Mouse (Mus musculus) kidney, postnatal 14 days (tissue): ENCODE results near the gene H2-Eb1.
A peak's percentile ranks its signal among the peaks of the same experiment; 100 is the strongest.
"Not testable (repeated sequence)": the region's sequence is repeated elsewhere in the genome, so short reads cannot be mapped to it uniquely, and the experiment has no call there.

Source experiments
- DNase-seq: peaks from one replicate; pipeline ENCODE4 v3.0.0; 2022; ENCODE audit warnings: mixed read lengths

Gene H2-Eb1

DNA sequence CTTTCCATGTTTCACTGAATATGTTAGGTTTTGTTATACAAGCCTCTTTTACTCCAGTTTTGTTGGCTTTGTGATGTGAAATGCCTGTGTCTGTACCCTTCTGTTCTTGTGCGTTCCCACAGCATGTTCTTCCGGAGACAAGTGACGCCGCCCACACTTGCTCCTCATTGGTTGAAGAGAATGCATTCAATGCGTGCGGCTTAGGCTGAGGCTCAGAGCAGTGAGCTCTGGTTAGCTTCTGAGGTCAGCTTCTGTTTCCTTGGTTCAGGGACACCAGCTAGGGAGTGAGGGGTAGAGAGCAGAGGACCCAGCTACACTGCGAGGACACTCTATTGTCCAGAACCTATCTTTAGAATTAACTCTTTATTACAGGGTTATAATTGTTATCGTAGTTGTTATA, 14.1 kb upstream of the H2-Eb1 start:
- peak; percentile 83 for DNase-seq

DNA sequence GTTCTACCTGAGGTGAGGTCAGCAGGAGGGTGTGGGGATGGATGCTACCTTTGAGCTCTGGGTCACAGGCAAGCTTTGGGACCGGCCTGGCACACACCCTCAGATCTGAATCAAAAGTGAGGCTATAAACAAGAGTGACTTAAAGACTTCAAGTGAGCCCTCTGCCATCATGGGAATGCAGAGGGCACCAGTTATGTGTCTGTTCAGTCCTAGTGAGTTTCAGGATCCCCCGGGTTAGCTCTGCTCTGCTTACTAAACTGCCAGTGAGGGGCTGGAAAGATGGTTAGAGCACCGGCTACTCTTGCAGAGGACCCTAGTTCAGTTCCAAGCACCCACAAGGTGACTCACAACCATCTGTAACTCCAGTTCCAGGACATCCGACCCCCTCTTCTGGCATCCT, 13.1 kb upstream of the H2-Eb1 start:
- no peak for DNase-seq

DNA sequence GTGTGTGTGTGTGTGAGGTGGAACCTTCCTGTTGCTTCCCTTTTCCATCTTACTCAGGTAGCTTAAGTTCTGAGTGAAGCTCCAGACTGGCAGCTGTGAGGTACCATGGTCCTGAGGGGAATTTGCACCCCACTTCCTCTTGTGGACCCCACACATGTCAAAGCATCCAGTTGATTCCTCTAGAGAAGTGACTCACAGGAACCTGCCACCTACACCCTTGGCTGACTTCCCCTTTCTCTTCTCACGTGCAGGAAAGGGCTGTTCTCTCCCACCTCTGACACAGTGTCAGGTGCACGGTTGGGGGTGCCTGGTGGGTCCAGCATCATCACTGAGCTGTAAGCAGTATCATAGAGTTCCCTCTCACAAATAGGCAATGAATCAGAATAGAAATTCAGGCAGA, 12.1 kb upstream of the H2-Eb1 start:
- no peak for DNase-seq

- no peak for DNase-seq
These were observed 11.4 kb upstream of the H2-Eb1 start for GRCm38 (mm10) chr17:34294249-34294648.

GRCm38 (mm10) chr17:34295307-34295706, 10.4 kb upstream of the H2-Eb1 start:
- no peak for DNase-seq

GRCm38 (mm10) chr17:34295891-34296794, 9.5 kb upstream of the H2-Eb1 start:
- DNase-seq, result peak; percentile 79

GRCm38 (mm10) chr17:34299356-34299755, 6.3 kb upstream of the H2-Eb1 start:
- DNase-seq, result no peak

- no peak for DNase-seq
These were observed 5.6 kb upstream of the H2-Eb1 start for GRCm38 (mm10) chr17:34300071-34300470.

DNA sequence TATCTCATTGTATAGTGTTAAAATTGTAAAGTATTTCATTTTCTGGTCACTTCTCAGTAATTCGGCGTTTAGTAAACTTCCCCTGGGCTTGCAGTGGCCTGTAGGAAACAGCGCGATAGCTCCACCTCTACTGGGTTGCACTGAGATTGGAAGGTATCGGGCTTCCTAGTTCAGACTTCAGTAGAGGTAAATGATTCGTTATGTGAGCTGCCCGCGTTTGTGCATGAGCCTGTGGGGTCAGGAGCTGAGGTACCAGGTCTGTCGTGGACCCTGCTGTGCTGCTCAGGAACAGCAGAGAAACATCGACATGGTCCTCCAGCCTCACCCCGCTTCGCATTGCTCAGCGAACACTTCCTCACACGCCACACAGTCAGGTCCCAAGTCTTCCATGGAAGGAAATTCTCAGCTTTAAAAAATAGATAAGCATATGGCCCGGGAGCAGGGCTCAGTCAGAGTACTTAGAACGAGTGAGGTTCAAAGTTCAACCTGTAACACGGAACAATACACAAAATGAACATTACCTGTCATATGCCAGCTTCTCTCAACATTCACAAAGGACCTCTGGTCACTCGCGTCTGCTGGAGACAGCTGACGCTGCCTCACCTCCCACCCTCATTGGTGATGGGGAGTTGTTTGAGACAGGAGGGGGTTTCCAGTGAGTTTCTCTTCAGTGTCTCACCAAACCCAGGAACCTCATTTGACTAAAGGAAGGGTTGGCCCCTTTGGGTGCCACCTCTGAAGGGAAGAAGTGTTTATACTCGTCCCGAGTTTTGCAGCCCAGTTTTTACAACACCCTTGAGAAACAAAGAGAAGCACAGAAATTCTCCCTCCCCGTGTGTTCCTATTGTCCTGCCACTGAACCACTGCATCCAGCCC, 4.7 kb upstream of the H2-Eb1 start:
- no peak for DNase-seq

DNA sequence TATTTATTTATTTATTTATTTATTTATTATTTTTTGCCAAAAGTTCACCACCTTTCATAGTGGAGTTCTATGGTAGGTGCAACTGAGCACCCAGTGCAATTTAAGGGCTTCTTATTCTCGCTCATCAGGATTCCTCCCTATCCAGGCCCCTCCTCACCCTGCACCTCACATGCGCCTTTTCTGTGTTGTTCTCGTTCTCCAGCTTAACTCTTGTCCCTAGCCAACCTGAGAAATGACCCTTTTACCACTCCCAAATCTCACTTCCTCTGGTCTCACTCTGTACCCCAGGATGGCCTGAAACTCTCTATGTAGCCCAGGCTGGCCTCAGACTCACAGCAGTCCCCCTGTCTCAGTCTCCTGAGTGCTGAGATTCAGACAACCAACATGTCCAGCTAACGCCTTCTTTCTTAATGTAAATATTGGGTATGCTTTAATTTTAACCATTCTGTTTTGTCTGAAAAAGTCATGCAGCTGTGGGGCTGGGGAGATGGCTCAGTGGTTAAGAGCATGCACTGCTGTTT, 3.9 kb upstream of the H2-Eb1 start:
- no peak for DNase-seq

DNA sequence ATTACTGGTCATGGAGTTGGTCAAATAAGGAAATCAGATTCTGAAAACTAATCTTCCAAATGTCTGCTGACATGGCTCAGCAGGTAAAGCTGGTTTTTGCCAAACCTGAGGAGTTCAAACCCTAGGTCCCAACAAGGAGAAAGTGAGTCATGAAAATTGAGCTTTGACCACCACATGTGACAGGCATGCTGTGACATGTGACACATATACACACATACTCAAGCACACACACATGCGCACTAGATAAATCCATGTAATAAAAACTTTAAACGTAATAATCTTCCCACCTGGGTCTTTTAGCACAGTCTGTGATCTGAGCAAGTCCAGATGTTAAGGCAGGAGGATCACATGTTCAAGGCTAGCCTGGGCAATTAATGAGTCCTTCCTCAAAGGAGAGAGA, 1.9 kb upstream of the H2-Eb1 start:
- no peak for DNase-seq

- DNase-seq, result peak; percentile 83
These were observed 916 bp upstream of the H2-Eb1 start for GRCm38 (mm10) chr17:34304751-34305150.

DNA sequence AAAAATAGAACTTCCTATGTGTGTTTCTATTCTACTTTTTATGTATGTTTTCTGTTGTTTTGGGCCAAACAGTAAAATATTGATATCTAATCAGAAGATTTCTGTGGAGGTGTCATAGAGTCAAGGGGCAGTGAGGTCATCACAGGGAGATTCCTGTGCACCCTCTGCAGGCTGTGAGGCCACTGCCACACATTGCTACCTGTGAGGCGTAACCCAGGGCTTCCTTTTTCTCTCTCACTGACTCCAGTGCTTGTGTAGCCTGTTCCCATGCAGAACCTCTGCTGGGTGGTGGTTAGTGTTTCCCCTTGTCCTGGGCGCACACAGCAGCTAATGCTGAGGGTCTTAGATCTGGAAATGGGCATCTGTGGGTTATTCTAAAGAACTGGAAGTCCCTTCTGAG, 740 bp downstream of the H2-Eb1 start:
- DNase-seq, result no peak

DNA sequence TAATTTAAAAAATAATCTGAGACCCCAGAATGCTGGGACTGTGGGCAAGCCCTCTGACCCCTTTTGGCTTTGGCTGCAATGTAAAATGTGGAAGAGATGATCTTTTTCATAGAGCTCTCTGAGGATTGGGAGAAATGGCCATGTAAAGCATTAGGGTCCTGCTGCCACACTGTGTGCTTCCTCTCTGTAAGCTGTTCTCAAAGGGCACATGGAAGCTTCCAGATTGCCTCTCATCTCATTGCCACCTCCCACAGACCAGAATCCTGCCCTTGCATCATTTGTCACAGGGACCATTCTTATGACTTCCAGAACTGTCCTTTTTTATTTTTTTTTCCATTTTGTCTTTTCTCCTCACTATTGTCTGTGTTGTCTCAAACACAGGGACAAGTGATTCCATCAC, 1.5 kb downstream of the H2-Eb1 start:
- no peak for DNase-seq

- DNase-seq, result no peak
These were observed 2.5 kb downstream of the H2-Eb1 start for GRCm38 (mm10) chr17:34308161-34308560.

DNA sequence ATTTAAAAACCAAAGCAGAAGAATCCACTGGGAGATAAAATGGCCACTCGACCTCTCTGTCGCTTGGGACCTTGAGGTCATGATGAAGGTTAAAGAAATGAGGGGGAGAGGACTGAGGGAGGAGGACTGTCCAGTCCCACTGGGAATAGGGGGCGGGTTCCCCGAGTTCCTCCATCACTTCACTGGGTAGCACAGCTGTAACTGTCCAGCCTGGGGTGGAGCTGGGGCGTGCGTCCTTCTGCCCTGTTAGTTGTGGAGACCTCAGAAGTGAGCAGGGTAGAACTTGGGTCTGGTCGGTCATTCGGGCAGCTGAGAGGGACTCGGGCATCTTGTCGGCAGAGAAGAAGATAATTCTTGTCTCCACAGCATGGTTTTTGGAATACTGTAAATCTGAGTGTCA, 3.6 kb downstream of the H2-Eb1 start:
- no peak for DNase-seq

DNA sequence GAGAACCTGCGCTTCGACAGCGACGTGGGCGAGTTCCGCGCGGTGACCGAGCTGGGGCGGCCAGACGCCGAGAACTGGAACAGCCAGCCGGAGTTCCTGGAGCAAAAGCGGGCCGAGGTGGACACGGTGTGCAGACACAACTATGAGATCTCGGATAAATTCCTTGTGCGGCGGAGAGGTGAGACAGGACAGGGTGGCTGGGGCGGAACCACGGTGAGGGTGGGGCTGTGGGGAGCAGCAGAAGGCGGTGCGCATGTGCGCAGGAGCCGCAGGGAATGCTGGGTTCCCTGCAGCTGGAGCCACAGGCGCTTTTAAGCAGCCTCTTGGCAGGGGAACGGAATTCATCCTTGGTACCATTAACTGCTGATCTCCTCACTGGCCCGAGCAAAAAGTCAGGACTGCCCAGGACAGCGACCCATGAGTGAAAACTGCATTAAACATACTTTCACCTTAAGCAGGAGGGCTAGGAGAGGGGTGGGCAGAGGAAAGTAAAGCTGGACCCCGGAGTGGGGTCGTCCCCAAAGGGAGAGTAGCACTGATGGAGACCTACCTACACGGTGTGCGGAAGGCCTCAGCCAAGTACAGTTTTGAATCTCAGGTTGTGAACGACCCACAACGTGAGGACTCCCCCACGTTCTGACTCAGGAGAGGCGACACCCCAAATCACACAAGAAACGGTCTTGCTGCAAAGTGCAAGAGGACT, 4.2 kb downstream of the H2-Eb1 start:
- peak; percentile 86 for DNase-seq

DNA sequence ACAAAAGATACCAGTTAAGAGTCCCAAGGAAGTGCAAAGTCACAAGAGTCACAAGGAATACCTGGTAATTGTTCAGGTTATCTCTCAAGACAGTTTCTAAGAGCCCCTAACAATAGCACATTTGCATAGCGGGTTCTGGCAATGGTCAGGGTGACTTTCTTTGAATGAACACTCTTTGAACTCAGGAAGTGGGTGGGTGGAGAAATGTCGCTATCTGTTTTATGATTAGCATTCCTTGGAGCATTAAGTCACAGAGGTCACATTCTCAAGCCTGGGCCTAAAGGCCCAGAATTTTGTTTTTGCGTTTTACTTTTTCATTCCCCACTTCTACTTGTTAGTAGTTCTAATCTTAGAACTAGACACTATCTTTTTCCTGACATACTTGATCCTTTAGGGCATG, 4.9 kb downstream of the H2-Eb1 start:
- DNase-seq, result not testable (repeated sequence)

DNA sequence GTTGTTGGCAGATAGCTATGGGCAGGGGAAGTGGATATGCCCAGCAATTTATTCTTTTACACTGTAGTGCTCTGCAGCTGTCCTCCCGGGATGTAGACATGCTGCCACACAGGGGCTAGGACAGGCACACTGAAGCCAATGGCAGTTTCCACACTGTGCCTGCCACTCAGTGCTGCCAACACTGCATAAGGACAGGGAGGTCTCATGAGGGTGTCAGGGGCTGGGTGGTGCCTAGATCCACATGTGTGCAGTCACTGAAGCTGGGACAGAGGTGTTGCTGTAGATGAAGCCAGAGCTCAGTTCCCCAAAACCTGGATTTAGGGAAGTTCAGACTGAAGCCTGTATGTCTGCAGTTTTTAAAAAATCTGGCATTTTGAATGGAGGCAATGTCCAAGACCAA, 6.5 kb downstream of the H2-Eb1 start:
- no peak for DNase-seq

- peak; percentile 79 for DNase-seq
These were observed 7.7 kb downstream of the H2-Eb1 start for GRCm38 (mm10) chr17:34313393-34313792.

DNA sequence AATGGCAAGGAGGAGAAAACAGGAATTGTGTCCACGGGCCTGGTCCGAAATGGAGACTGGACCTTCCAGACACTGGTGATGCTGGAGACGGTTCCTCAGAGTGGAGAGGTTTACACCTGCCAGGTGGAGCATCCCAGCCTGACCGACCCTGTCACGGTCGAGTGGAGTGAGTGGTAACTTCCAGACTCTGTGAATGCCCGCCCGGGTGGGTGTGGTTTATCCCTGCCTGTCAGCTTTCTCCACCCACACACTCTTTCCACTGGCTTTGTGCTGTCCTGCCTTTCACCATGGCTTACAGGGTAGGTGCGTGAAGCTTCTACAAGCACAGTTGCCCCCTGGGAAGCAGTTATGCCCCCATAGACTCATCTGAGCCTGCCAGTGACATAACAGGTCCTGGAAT, 8.6 kb downstream of the H2-Eb1 start:
- no peak for DNase-seq

DNA sequence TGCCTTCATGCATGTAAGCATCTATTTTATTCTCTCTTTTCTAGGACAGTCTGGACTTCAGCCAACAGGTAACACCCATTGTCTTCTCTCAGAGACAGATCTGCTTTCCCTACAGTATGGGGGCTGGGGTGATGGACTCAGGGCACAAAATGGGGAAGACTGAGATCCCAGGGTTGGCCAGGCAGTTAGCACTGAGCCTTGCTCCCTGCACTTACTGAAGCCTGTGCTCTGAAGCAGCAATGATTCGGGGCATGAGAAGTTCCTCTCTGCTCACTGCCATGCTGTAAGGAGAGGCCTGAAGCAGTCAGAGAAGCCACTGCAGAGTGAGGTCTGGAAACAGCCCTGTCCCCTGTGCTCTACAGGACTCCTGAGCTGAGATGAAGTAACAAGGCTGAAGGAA, 9.8 kb downstream of the H2-Eb1 start:
- no peak for DNase-seq

- no peak for DNase-seq
These were observed 11.0 kb downstream of the H2-Eb1 start for GRCm38 (mm10) chr17:34316697-34317096.
